Mouse (Mus musculus): ENCODE data around the gene Cenpm.

The Cenpm gene

GRCm38 (mm10) chr15:82197937-82198336 is 46.6 kb downstream of the Cenpm start:
- ChIA-PET CTCF (interaction anchor here (0.5 to 1.2 kb wide), 5 partner anchors 9 to 31 kb away, joined by 3 to 8 read pairs (median 5); no protein-coding TSS in a partner anchor), POLR2A (interaction anchor here in 3 of 4 experiments (0.6 to 8.9 kb wide), 9 partner anchors 9 to 51 kb away, joined by 3 to 62 read pairs (median 4); partner anchors contain the start of gene Srebf2 (in 1 of the 3))

- ChIA-PET CTCF (interaction anchor here in 2 of 4 experiments (1.0 to 1.2 kb wide), 2 partner anchors 8 to 20 kb away, joined by 3 read pairs; no protein-coding TSS in a partner anchor), POLR2A (interaction anchor here in 2 of 4 experiments (0.7 to 8.9 kb wide), 7 partner anchors 8 to 50 kb away, joined by 3 to 62 read pairs (median 3); partner anchors contain the start of gene Srebf2 (in 1 of the 2))
These were observed 47.2 kb downstream of the Cenpm start for GRCm38 (mm10) chr15:82197246-82197750.

- POLR2A ChIA-PET, result interaction anchor here in 3 of 4 experiments (0.5 to 8.9 kb wide), 6 partner anchors 7 to 887 kb away, joined by 3 to 62 read pairs (median 3); no protein-coding TSS in a partner anchor
These were observed 48.2 kb downstream of the Cenpm start for GRCm38 (mm10) chr15:82196300-82196699.

GRCm38 (mm10) chr15:82192617-82193016 is 51.9 kb downstream of the Cenpm start:
- CTCF ChIA-PET, result interaction anchor here in 1 of 4 experiments (0.8 to 1.5 kb wide), 6 partner anchors 20 to 29 kb away, joined by 3 to 4 read pairs (median 4); partner anchors contain the start of gene Shisa8
- POLR2A ChIA-PET, result interaction anchor here in 2 of 4 experiments (0.6 to 3.0 kb wide), 11 partner anchors 10 to 852 kb away, joined by 3 to 11 read pairs (median 3); no protein-coding TSS in a partner anchor

More at GRCm38 (mm10) chr15:82196300-82196699, 48.2 kb downstream of the Cenpm start:
- CTCF ChIA-PET, result interaction anchor here in 1 of 4 experiments (1.1 kb wide), 1 partner anchor 31 kb away, joined by 5 read pairs; no protein-coding TSS in a partner anchor

DNA sequence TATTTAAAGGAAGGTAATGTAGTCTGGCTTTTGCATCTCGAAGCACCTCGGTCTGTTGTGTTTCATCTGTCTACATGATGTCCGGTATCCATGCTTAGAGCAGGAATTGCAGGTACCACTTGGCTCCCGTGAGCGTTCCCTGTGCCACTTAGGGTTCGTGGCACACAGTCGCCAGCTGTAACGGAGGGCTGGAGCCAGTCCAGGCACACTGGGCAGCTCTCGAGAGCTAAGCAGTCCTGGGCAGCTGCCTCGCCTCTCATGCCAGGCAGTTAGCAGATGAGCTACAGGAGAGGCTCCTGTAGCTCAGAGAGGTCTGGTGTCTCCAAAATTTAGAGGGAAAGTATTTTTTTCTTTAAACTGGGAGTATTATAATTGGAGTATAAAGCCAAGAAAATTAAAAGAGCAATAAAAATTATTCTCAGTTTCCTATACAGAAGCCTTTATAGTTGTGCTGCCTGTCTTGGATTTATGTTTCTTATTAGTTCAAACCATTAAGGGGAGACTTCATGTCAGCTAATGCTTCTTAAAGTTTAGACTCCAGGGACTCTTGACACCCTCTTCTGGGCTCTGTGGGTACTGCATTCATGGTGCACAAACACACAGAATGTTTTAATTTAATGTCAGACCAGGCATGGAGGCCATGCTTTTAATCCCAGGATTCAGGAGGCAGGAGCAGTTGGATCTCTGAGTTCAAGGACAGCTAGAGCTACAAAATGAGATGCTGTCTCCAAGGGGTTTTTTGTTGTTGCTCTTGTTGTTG is 55.9 kb downstream of the Cenpm start:
- ChIA-PET CTCF (interaction anchor here (0.6 to 3.2 kb wide), 50 partner anchors 8 to 1091 kb away, joined by 3 to 27 read pairs (median 4); partner anchors contain the start of genes Srebf2 (in 3 of the 4), 1500009C09Rik (in 1 of the 4) and Shisa8 (in 1 of the 4)), POLR2A (interaction anchor here (0.6 to 8.1 kb wide), 71 partner anchors 7 to 961 kb away, joined by 3 to 76 read pairs (median 5); partner anchors contain the start of genes Shisa8 (in 3 of the 4), Srebf2 (in 3 of the 4), Ccdc134 (in 2 of the 4) and Cenpm (in 2 of the 4))

DNA sequence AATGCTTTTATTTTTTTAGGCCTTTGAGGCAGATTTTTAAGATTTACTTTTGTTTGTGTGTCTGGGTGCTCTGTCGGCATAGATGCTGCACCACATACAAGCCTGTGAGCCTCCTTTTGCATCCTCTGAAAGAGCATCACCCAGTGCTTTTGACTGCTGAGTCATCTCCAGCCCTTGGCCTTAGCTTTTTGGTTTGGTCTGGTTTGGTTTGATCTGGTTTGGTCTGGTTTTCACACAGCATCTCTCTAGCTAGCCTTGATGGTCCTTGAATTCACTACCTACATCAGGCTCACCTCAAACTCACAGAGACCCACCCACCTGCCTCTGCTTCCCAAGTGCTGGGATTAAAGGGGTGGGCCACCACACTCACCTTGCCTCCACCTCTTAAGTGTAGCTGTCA is 56.6 kb downstream of the Cenpm start:
- POLR2A ChIA-PET, result interaction anchor here (0.6 to 8.1 kb wide), 60 partner anchors 10 to 1504 kb away, joined by 3 to 76 read pairs (median 6); partner anchors contain the start of genes Shisa8 (in 3 of the 4), Srebf2 (in 3 of the 4), Cenpm (in 2 of the 4) and Poldip3 (in 2 of the 4)
- CTCF ChIA-PET, result interaction anchor here (0.6 to 3.2 kb wide), 50 partner anchors 8 to 1927 kb away, joined by 3 to 27 read pairs (median 4); partner anchors contain the start of genes Srebf2 (in 3 of the 4), 1500009C09Rik (in 1 of the 4) and Shisa8 (in 1 of the 4)

DNA sequence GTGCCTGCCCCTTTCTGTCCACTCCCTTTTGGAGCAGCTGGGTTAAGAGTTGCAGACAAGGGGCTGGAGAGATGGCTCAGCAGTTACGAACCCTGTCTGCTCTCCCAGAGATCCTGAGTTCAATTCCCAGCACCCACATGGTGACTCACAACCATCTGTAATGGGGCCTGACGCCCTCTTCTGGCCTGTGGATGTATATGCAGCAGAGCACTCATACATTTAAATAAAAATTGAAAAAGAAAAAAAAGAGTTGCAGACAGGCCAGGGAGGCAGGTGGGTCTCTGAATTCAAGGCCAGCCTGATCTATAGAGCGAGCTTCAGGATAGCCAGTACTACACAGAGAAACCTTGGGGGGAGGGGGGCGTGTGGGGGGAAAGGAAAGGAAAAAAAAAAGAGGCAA is 57.1 kb downstream of the Cenpm start:
- CTCF ChIA-PET, result interaction anchor here (0.6 to 3.2 kb wide), 36 partner anchors 10 to 1928 kb away, joined by 3 to 27 read pairs (median 5); partner anchors contain the start of genes Srebf2 (in 3 of the 4) and Shisa8 (in 1 of the 4)
- POLR2A ChIA-PET, result interaction anchor here (0.6 to 8.1 kb wide), 53 partner anchors 10 to 1505 kb away, joined by 3 to 76 read pairs (median 6); partner anchors contain the start of genes Shisa8 (in 3 of the 4), Srebf2 (in 3 of the 4), Cenpm (in 2 of the 4) and Poldip3 (in 2 of the 4)

DNA sequence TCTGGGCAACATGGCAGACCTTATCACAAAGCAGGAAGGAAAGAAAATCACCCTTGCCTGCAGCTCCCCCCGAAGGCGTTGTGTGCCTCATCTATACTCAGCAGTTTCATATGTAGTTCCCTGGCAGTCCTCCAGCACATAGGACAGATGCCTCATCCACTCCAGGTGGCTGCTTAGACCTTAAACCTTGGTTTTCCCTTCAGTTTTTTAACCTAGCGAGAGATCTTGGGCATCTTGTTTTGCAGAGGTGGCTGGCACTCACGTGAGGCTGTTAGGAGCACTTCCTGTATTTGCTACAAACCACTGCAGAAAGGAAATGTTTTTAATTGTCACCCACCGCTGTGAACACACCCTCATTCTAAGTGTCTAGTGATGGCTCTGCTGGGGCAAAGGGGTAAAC is 57.6 kb downstream of the Cenpm start:
- ChIA-PET CTCF (interaction anchor here (0.6 to 3.8 kb wide), 9 partner anchors 11 to 56 kb away, joined by 3 to 22 read pairs (median 6); partner anchors contain the start of gene Srebf2 (in 3 of the 4)), POLR2A (interaction anchor here in 3 of 4 experiments (0.7 to 8.1 kb wide), 24 partner anchors 9 to 963 kb away, joined by 3 to 76 read pairs (median 8); partner anchors contain the start of genes Srebf2 (in 3 of the 3), Cenpm (in 1 of the 3), Shisa8 (in 1 of the 3) and Tnfrsf13c (in 1 of the 3))

GRCm38 (mm10) chr15:82186131-82186530 is 58.4 kb downstream of the Cenpm start:
- POLR2A ChIA-PET, result interaction anchor here (0.5 to 8.1 kb wide), 22 partner anchors 9 to 120 kb away, joined by 3 to 76 read pairs (median 7); partner anchors contain the start of genes Srebf2 (in 3 of the 4), Shisa8 (in 1 of the 4) and Tnfrsf13c (in 1 of the 4)
- CTCF ChIA-PET, result interaction anchor here in 3 of 4 experiments (0.6 to 3.8 kb wide), 5 partner anchors 21 to 56 kb away, joined by 3 to 22 read pairs (median 4); partner anchors contain the start of gene Srebf2 (in 1 of the 3)

DNA sequence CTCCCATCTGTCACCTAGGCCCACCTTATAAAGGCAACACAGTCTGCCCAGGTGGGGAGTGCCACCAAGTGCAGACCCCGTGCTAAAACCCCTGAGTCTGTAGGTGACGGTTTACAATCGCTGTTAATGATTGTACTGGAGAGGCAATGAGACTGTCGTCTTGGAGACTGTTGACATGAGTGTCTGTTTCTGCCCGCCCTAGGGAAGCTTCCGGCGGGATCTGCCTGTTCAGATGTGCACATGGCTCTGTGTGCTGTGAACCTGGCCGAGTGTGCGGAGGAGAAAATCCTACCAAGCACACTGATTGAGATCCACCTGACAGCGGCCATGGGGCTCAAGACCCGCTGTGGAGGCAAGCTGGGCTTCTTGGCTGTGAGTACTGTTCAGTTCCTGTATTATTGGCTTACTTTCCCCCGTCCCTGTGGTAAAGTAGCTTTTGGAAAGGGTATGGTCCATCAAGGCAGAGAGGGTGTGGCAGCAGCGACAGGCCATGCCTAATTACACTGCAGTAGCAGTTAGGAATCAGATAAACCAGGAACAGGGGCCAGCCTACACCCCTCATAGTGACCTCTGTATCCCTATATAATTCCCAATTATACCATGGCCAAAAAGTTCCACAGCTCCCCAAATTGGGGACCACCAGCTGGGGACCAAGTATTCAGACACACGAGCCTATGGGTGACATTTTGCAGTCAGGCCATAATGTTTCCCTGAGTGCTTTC is 59.3 kb downstream of the Cenpm start:
- POLR2A ChIA-PET, result interaction anchor here (0.6 to 8.1 kb wide), 23 partner anchors 8 to 138 kb away, joined by 3 to 76 read pairs (median 6); partner anchors contain the start of genes Srebf2 (in 3 of the 4) and Shisa8 (in 2 of the 4)
- CTCF ChIA-PET, result interaction anchor here (0.5 to 3.8 kb wide), 8 partner anchors 20 to 150 kb away, joined by 3 to 22 read pairs (median 4); no protein-coding TSS in a partner anchor

GRCm38 (mm10) chr15:82184656-82185055 is 59.9 kb downstream of the Cenpm start:
- ChIA-PET POLR2A (interaction anchor here in 3 of 4 experiments (0.7 to 8.1 kb wide), 23 partner anchors 8 to 49 kb away, joined by 3 to 76 read pairs (median 4); partner anchors contain the start of genes Srebf2 (in 2 of the 3) and Shisa8 (in 1 of the 3)), CTCF (interaction anchor here in 3 of 4 experiments (0.5 to 3.8 kb wide), 9 partner anchors 20 to 150 kb away, joined by 3 to 22 read pairs (median 4); no protein-coding TSS in a partner anchor)

GRCm38 (mm10) chr15:82184183-82184582 is 60.4 kb downstream of the Cenpm start:
- ChIA-PET POLR2A (interaction anchor here in 3 of 4 experiments (0.7 to 8.1 kb wide), 19 partner anchors 7 to 50 kb away, joined by 3 to 76 read pairs (median 4); partner anchors contain the start of genes Srebf2 (in 2 of the 3) and Shisa8 (in 1 of the 3)), CTCF (interaction anchor here in 3 of 4 experiments (0.5 to 3.8 kb wide), 8 partner anchors 19 to 149 kb away, joined by 3 to 22 read pairs (median 4); no protein-coding TSS in a partner anchor)

Measured in embryonic stem cell, embryonic (primary cell).